Mouse (Mus musculus): Measurements from ENCODE around the gene D17Wsu92e. TPM values are rescaled to one million over a fixed set of nuclear protein-coding genes. Genes with fewer than 3 reads are reported as not detected.

Gene D17Wsu92e
- polyA plus RNA-seq, 1 experiment, result 79.4 TPM

DNA sequence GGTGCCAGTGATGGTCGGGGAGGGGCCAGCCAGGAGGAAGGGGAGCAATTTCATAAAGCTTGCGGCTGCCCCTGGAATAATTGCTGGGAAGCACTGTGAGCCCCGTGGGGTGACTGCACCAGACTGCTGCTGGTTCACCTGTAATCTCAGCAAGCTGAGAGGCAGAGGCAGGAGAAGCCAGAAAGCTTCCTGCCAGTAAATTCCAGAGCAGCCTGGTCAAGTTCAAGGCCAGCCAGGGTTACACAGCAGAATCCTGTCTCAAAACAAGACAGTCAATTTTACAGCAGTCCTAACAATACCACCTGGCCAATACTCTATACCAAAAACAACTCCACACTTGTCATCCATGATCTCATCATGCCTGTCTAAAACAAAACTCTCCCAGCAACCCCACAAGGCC is 8.5 kb downstream of the D17Wsu92e start:
- H3K4me3 ChIP-seq, result no peak overlapping the region
- no peaks in the 10 kb centered on the region for H3K27me3 ChIP-seq (ENCODE audit: control insufficient read depth, insufficient read depth, insufficient read length)
- H3ac ChIP-seq (ENCODE audit: control insufficient read depth, insufficient read length), result no peak overlapping the region
- no peak for TF ChIP-seq SRF (IDR thresholded peaks at IDR 0.05; ENCODE audit: control insufficient read depth, insufficient read length, low read depth)
- H3K4me2 ChIP-seq (ENCODE audit: low read depth), result no peak overlapping the region
- no peaks in the 10 kb centered on the region for H3K36me3 ChIP-seq (ENCODE audit: control insufficient read depth, insufficient read depth)
- H3K79me2 ChIP-seq (ENCODE audit: control insufficient read depth, insufficient read depth), result peaks cover 96% of the 10 kb centered on the region

DNA sequence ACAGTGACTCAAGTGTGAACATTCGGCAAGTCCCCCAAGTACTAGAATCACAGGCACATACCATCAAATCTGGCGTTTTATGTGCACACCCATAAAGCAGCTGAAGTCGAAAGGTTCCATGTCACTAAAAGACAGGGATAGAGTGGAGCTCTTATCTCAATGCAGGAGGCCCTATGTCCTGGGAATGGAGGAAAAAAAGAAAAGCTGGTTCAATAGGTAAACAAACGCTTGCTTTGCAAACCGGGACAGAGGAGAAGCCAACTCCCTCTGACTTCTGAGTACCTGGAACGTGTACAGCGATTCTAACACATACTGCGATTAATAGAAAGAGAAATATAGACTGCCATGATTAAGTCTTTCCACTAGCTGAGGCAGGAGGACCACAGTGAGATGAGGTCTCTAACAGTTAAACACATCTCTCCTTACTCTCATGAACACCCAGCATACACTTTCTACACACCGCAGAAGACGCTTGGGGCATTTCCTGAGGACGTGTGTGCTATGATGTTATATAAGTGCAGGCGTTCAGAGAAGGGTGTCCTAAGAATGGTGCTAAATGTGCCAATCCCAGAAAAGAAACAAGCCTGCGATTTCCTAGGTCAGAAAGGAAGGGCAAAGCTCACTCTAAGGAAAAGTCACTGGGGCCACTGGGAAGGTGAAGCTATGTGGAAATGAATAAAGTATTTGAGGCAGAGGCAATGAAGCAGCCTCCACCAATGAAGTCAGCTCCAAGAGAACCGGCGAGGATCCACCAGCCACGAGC is 9.7 kb downstream of the D17Wsu92e start:
- Histone ChIP-seq H3K79me2 (ENCODE audit: control insufficient read depth, insufficient read depth) (peaks cover 96% of the 10 kb centered on the region), H3ac (ENCODE audit: control insufficient read depth, insufficient read length) (no peak overlapping the region)

DNA sequence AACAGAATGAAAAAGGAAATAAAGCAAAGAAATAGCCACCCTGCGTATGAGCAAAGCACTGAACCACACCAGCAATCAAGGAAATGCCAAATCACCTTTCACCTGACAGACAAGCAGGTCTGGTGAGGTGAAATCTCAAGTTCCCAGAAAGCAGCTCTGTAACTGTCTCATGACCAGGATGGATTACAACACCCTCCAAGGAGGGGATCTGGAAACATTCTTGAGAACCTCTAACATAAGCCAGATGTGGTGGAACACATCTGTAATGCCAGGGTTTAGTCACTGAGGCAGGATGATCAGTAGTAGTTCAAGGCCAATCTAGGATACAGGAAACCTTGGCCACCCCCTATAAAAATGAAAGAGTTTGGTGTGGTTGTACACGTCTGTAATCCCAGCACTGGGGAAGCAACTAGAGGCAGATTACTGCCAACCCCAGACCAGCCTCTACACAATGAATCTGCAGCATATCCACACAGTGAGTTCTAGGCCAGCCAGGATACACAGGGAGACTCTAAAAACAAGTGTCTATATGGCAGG is 12.8 kb downstream of the D17Wsu92e start:
- TF ChIP-seq USF1 (IDR thresholded peaks at IDR 0.05; ENCODE audit: low read depth), result no peak
- no peak for TF ChIP-seq SRF (IDR thresholded peaks at IDR 0.05; ENCODE audit: control insufficient read depth, insufficient read length, low read depth)
- no peak for TF ChIP-seq E2F4 (IDR thresholded peaks at IDR 0.05; ENCODE audit: insufficient read depth)
- TF ChIP-seq MYOG (IDR thresholded peaks at IDR 0.05; ENCODE audit: control insufficient read depth in 1 of 3, insufficient read depth in 1 of 3, insufficient read length in 2 of 3, low read depth in 2 of 3), result no peak

More for the DNA sequence above, 9.7 kb downstream of the D17Wsu92e start:
- H3K36me3 ChIP-seq (ENCODE audit: control insufficient read depth, insufficient read depth), result no peaks in the 10 kb centered on the region
- no peaks in the 10 kb centered on the region for H3K27me3 ChIP-seq (ENCODE audit: control insufficient read depth, insufficient read depth, insufficient read length)
- TF ChIP-seq POLR2AphosphoS2 (IDR thresholded peaks at IDR 0.05; ENCODE audit: insufficient read length, low read depth), result no peak
- no peak for TF ChIP-seq E2F4 (IDR thresholded peaks at IDR 0.05; ENCODE audit: insufficient read depth)
- TF ChIP-seq REST (IDR thresholded peaks at IDR 0.05; ENCODE audit: insufficient read depth, insufficient read length), result no peak
- TF ChIP-seq CEBPB (IDR thresholded peaks at IDR 0.05; ENCODE audit: insufficient read depth, poor library complexity, severe bottlenecking), result no peak
- TF ChIP-seq USF1 (IDR thresholded peaks at IDR 0.05; ENCODE audit: low read depth), result no peak
- TF ChIP-seq MAX (IDR thresholded peaks at IDR 0.05; ENCODE audit: low read depth), result no peak
- TF ChIP-seq SRF (IDR thresholded peaks at IDR 0.05; ENCODE audit: control insufficient read depth, insufficient read length, low read depth), result no peak
- TF ChIP-seq POLR2A (IDR thresholded peaks at IDR 0.05; ENCODE audit: insufficient read length, low read depth), result no peak
- no peak for TF ChIP-seq TCF3 (IDR thresholded peaks at IDR 0.05; ENCODE audit: insufficient read length, low read depth)
- no peak for TF ChIP-seq MYOG (IDR thresholded peaks at IDR 0.05; ENCODE audit: control insufficient read depth in 1 of 3, insufficient read depth in 1 of 3, insufficient read length in 2 of 3, low read depth in 2 of 3)
- no peak for TF ChIP-seq MYOD1 (IDR thresholded peaks at IDR 0.05; ENCODE audit: control insufficient read depth in 1 of 3, insufficient read length in 2 of 3, low read depth in 2 of 3)
- no peak for TF ChIP-seq TCF12 (IDR thresholded peaks at IDR 0.05; ENCODE audit: insufficient read depth, poor library complexity, severe bottlenecking)
- no peak overlapping the region for H3K4me3 ChIP-seq
- no peak overlapping the region for H3K4me2 ChIP-seq (ENCODE audit: low read depth)

DNA sequence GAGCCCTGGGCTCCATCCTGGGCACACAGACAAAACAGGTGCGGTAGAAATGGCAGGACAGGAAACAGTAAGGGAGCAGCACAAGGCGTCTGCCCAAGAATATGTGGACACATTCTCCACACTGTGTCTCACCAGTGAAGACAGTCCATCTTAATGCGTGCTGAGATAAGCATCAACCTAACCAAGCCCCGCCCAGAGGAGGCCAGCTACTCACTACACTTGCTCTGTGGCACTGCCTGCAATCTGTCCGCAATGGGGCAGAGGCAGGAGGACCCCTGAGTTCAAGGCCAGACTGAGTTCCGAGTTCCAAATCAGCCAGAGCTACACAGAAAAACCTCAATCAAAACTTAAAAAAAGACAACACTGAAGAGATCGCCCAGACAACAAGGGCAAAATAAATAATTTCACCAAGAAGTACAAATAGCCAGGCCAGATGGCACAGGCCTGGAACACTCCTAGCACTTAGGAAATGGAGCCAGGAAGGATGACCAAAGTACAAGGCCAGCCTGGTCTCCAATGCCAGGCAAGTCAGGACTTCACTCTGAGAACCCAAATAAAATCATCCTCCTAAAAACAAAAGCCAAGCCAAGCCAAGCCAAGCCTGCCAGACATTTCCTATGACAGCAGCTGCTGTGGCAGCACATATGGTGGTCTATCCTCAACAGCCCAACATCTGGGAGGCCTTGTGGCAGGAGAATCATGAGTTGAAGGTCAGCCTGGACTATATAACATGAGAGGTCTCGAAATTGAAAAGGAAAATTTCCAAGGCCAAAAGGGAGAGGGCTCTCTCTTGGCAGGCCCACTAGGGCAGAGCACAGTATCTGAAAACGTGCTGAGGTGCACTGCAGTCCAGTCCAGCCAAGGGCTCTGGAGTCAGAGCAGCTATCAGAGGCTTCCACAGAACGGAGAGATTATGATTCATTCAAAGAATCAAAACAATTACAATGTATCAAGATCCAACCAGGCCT is 15.4 kb downstream of the D17Wsu92e start:
- H3ac ChIP-seq (ENCODE audit: control insufficient read depth, insufficient read length), result no peak overlapping the region
- peaks cover 96% of the 10 kb centered on the region for H3K79me2 ChIP-seq (ENCODE audit: control insufficient read depth, insufficient read depth)
- no peaks in the 10 kb centered on the region for H3K36me3 ChIP-seq (ENCODE audit: control insufficient read depth, insufficient read depth)
- no peaks in the 10 kb centered on the region for H3K27me3 ChIP-seq (ENCODE audit: control insufficient read depth, insufficient read depth, insufficient read length)
- H3K4me3 ChIP-seq, result no peak overlapping the region
- H3K4me2 ChIP-seq (ENCODE audit: low read depth), result no peak overlapping the region
- no peak for TF ChIP-seq MAX (IDR thresholded peaks at IDR 0.05; ENCODE audit: low read depth)
- TF ChIP-seq REST (IDR thresholded peaks at IDR 0.05; ENCODE audit: insufficient read depth, insufficient read length), result no peak
- no peak for TF ChIP-seq SRF (IDR thresholded peaks at IDR 0.05; ENCODE audit: control insufficient read depth, insufficient read length, low read depth)
- TF ChIP-seq E2F4 (IDR thresholded peaks at IDR 0.05; ENCODE audit: insufficient read depth), result no peak
- TF ChIP-seq MYOG (IDR thresholded peaks at IDR 0.05; ENCODE audit: control insufficient read depth in 1 of 3, insufficient read depth in 1 of 3, insufficient read length in 2 of 3, low read depth in 2 of 3), result no peak
- TF ChIP-seq TCF12 (IDR thresholded peaks at IDR 0.05; ENCODE audit: insufficient read depth, poor library complexity, severe bottlenecking), result no peak
- TF ChIP-seq MYOD1 (IDR thresholded peaks at IDR 0.05; ENCODE audit: control insufficient read depth in 1 of 3, insufficient read length in 2 of 3, low read depth in 2 of 3), result no peak
- TF ChIP-seq TCF3 (IDR thresholded peaks at IDR 0.05; ENCODE audit: insufficient read length, low read depth), result no peak
- no peak for TF ChIP-seq USF1 (IDR thresholded peaks at IDR 0.05; ENCODE audit: low read depth)
- TF ChIP-seq POLR2A (IDR thresholded peaks at IDR 0.05; ENCODE audit: insufficient read length, low read depth), result no peak
- TF ChIP-seq POLR2AphosphoS2 (IDR thresholded peaks at IDR 0.05; ENCODE audit: insufficient read length, low read depth), result no peak

More for the DNA sequence above, 12.8 kb downstream of the D17Wsu92e start:
- no peaks in the 10 kb centered on the region for H3K36me3 ChIP-seq (ENCODE audit: control insufficient read depth, insufficient read depth)
- H3ac ChIP-seq (ENCODE audit: control insufficient read depth, insufficient read length), result no peak overlapping the region
- peaks cover 98% of the 10 kb centered on the region for H3K79me2 ChIP-seq (ENCODE audit: control insufficient read depth, insufficient read depth)
- no peaks in the 10 kb centered on the region for H3K27me3 ChIP-seq (ENCODE audit: control insufficient read depth, insufficient read depth, insufficient read length)
- H3K4me3 ChIP-seq, result no peak overlapping the region
- H3K4me2 ChIP-seq (ENCODE audit: low read depth), result no peak overlapping the region
